Mouse (Mus musculus) intestine, postnatal 0 days (tissue): Measurements from ENCODE around the gene Lpin2. TPM values are rescaled to one million over a fixed set of nuclear protein-coding genes. Genes with fewer than 3 reads are reported as not detected.

ENCODE experiments used
- ATAC-seq: fragments of 200-750 bp; cut with Nextera tagmentation; 2 replicates; pipeline ENCODE4 v1.8.0; 2017; ENCODE audit warnings: mild to moderate bottlenecking, moderate TSS enrichment, moderate library complexity
- H3K27ac ChIP-seq: fragments of 300-500 bp; sonication (generic); 2 replicates; pipeline ENCODE4 v1.5.1; 2014; ENCODE audit warnings: mild to moderate bottlenecking, low read depth, low read length, moderate library complexity
- H3K27me3 ChIP-seq: fragments of 300-500 bp; sonication (generic); replicated peaks from 2 replicates; pipeline ENCODE4 v1.6.1; 2014; ENCODE audit warnings: low read length, mixed read lengths; ENCODE audit not compliant: control insufficient read depth, insufficient read depth
- H3K36me3 ChIP-seq: fragments of 300-500 bp; sonication (generic); 2 replicates; pipeline ENCODE4 v1.6.1; 2014; ENCODE audit warnings: mild to moderate bottlenecking, moderate library complexity; ENCODE audit not compliant: control insufficient read depth, insufficient read depth
- H3K4me1 ChIP-seq: fragments of 300-500 bp; sonication (generic); replicated peaks from 2 replicates; pipeline ENCODE4 v1.6.1; 2014; ENCODE audit warnings: antibody characterized with exemption, low read length, mixed read lengths; ENCODE audit not compliant: control insufficient read depth, insufficient read depth
- H3K4me2 ChIP-seq: fragments of 300-500 bp; sonication (generic); replicated peaks from 2 replicates; pipeline ENCODE4 v1.6.1; 2014; ENCODE audit warnings: low read depth, mild to moderate bottlenecking, moderate library complexity
- H3K4me3 ChIP-seq: fragments of 300-500 bp; sonication (generic); 2 replicates; pipeline ENCODE4 v1.5.1; 2014; ENCODE audit warnings: low read depth, low read length
- H3K9ac ChIP-seq: fragments of 300-500 bp; sonication (generic); 2 replicates; pipeline ENCODE4 v1.6.1; 2014; ENCODE audit warnings: mild to moderate bottlenecking, low read depth, low read length
- H3K9me3 ChIP-seq: fragments of 300-500 bp; sonication (generic); 2 replicates; pipeline ENCODE4 v1.6.1; 2016; ENCODE audit warnings: mixed run types; ENCODE audit not compliant: control insufficient read depth
- CTCF ChIP-seq: sonication (generic); IDR thresholded peaks from 2 replicates; pipeline ENCODE4 v1.5.1; 2016; ENCODE audit warnings: low read depth, mild to moderate bottlenecking, control low read depth, antibody characterized with exemption, moderate library complexity
- WGBS: fragments of 180-500 bp; shearing (Covaris S2); extraction: QIAGEN DNeasy Blood & Tissue Kit; methylation state at CpG from one replicate; pipeline ENCODE4 v1.1.7; 2014; 5-methylcytosine and 5-hydroxymethylcytosine counted together
- polyA plus RNA-seq: library from polyadenylated mRNA; unstranded; fragments of >200 nt; fragmentation: Nextera tagmentation; extraction: Ambion mirVana; gene quantifications from 2 replicates; pipeline ENCODE4 v1.2.1, GENCODE M21; 2015

Gene Lpin2
- polyA plus RNA-seq, 1 experiment from 2014 or later: 22.2 TPM

DNA sequence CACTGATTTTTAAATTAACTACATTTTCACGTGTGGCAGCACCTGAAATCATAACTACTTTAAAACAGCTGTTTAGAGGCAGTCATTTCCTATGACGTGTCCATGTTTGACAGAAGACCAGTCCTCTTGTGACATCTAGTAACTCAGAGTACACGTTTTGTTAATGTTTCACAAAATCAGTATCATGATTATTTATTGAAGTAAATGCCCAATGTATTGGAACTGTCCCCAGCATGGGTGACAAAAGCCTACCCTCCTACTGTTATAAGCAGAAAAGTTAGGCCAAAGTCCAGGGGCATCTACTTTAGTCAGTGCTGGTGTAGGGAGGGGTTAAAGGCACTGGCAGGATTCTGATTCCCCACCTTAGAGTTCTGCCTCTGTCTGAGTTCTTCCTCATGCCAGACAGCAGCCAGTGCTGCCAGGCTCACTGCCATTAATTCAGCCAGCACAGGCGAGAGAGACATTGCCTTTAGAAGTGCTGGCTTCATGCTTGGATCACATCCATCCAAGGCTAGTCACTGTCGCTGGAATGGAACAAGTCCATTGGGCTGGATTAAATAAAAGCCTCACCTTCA lies 34.8 kb downstream of the Lpin2 start:
- no peak overlapping the region for H3K27ac ChIP-seq
- H3K27me3 ChIP-seq: no peaks in the 10 kb centered on the region
- ATAC-seq: no peak
- TF ChIP-seq CTCF: no peak
- 62% methylated on average over 5 of the region's 5 CpGs for WGBS
- no peak overlapping the region for H3K4me3 ChIP-seq
- H3K9me3 ChIP-seq: 0 out of 2 replicates have a peak, but pooled peaks cover 3% of the 10 kb centered on the region
- no peaks in the 10 kb centered on the region for H3K4me1 ChIP-seq
- no peak overlapping the region for H3K9ac ChIP-seq
- H3K4me2 ChIP-seq: no peak overlapping the region
- H3K36me3 ChIP-seq: peaks cover 29% of the 10 kb centered on the region

DNA sequence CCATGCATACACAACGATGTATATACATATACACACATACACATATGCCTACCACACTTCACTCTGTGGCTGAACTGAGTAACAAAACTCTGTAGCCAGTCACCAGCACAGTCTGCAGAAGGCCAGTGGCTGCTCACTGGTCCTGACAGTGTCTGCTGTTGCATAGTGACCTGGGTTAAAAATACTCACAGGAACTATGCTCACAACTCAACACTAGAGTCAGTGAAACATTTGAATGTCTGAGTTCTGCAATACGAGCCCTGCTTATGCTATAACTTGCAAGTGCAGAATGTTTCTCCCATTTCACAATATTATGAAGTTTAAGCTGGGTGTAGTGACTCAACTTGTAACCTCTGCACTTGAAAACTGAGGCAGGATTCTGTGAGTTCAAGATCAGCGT lies 39.0 kb downstream of the Lpin2 start:
- no peak overlapping the region for H3K9ac ChIP-seq
- no peak for TF ChIP-seq CTCF
- H3K9me3 ChIP-seq: 0 out of 2 replicates have a peak, but pooled peaks cover 3% of the 10 kb centered on the region
- no peak overlapping the region for H3K27ac ChIP-seq
- no peaks in the 10 kb centered on the region for H3K4me1 ChIP-seq
- H3K4me2 ChIP-seq: no peak overlapping the region
- H3K36me3 ChIP-seq: peaks cover 45% of the 10 kb centered on the region
- no peaks in the 10 kb centered on the region for H3K27me3 ChIP-seq
- no peak for ATAC-seq
- H3K4me3 ChIP-seq: no peak overlapping the region
- 94% methylated on average over 3 of the region's 3 CpGs for WGBS

DNA sequence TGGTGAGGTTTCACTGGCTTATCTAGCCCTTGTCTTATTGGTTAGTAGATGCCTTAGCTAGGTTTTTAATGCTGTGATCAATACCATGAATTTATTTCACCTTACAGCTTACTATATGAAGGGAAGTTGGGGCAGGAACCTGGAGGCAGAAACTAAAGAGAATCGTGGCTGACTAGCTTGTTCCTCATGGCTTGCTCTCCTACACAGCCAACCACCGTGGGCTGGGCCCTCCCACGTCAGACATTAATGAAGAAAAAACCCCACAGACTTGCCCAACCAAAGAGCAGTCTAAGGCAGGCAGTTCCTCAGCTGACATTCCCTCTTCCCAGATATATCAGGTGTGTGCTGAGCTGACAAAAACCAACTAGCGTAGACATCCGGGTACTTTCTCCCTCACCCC lies 41.3 kb downstream of the Lpin2 start:
- 73% methylated on average over 5 of the region's 5 CpGs for WGBS
- Histone ChIP-seq H3K4me1 (no peaks in the 10 kb centered on the region), H3K27me3 (no peaks in the 10 kb centered on the region), H3K9ac (no peak overlapping the region), H3K27ac (no peak overlapping the region), H3K4me3 (no peak overlapping the region), H3K4me2 (no peak overlapping the region), H3K9me3 (no peaks in the 10 kb centered on the region), H3K36me3 (peaks cover 41% of the 10 kb centered on the region)
- no peak for TF ChIP-seq CTCF
- ATAC-seq: no peak

DNA sequence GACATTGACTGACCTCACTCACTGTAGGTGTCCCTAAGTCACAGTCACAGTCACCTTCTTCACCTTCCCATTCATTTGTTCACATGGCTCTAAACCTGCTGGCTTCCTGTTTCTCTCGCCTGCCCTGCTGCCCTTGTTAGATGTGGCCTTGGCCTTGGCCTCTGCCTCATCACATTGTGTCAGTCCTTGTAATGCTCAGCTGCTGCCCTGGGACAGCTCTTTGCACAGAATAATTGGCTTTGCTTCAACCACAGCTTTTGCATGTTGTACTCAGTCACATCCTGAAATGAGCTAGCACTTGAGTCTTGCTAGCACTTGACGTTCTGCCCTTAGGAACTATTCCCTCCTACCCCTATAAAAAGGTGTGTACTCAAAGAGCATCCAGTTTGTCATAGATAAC lies 42.2 kb downstream of the Lpin2 start:
- no peak for ATAC-seq
- H3K27ac ChIP-seq: no peak overlapping the region
- no peak overlapping the region for H3K4me2 ChIP-seq
- no peaks in the 10 kb centered on the region for H3K9me3 ChIP-seq
- peaks cover 33% of the 10 kb centered on the region for H3K36me3 ChIP-seq
- no peak overlapping the region for H3K4me3 ChIP-seq
- WGBS: 48% methylated on average over 2 of the region's 2 CpGs
- H3K4me1 ChIP-seq: no peaks in the 10 kb centered on the region
- H3K9ac ChIP-seq: no peak overlapping the region
- no peak for TF ChIP-seq CTCF
- no peaks in the 10 kb centered on the region for H3K27me3 ChIP-seq

DNA sequence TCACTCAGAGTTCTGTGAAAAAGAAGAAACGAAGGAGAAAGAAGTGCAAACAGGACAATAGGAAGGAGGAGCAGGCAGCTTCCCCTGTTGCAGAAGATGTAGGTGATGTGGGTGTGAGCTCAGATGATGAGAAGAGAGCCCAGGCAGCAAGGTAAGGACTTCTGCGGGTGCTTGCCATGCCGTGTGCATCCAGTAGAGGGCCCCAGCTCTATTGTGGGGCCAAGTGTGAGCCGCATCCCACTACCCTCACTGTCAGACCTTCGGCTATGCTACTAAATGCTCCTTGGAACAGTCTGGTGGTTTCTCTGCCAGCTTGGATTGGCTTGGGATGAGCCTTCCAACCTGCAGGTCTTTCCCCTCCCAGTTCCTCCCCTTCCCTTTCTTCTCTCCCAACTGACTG lies 42.7 kb downstream of the Lpin2 start:
- 47% methylated on average over 5 of the region's 5 CpGs for WGBS
- no peak for ATAC-seq
- no peak overlapping the region for H3K4me2 ChIP-seq
- H3K4me3 ChIP-seq: no peak overlapping the region
- H3K9ac ChIP-seq: no peak overlapping the region
- H3K27me3 ChIP-seq: no peaks in the 10 kb centered on the region
- TF ChIP-seq CTCF: peak; percentile 69
- H3K27ac ChIP-seq: no peak overlapping the region
- peaks cover 33% of the 10 kb centered on the region for H3K36me3 ChIP-seq
- H3K4me1 ChIP-seq: no peaks in the 10 kb centered on the region
- no peaks in the 10 kb centered on the region for H3K9me3 ChIP-seq

DNA sequence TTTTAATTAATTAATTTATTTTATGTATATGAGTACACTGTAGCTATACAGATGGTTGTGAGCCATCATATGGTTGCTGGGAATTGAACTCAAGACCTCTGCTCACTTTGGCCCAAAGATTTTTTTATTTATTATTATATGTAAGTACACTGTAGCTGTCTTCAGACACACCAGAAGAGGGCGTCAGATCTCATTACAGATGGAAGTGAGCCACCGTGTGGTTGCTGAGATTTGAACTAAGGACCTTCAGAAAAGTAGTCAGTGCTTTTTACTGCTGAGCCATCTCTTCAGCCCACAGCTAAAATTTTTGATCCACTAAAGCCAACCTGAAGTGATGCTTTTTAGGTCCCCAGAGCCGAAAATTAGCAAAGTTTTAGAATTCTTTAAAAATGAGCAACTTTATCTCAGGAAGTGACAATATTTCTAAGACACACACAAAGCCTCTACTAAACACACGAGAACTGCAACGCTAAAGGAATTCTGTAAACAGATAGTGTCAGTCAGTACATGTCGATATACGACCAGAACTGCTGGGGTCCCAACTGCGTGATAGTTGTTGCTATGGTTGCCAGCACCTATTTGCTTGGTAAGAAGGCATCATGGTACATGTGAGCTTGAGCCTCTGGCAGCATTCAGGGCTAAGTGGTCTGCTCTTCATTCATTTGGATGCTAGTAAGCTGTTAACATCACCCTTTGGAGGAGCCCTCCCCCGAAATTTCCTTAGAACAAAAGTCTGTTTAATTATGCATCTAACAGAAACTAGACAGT lies 45.0 kb downstream of the Lpin2 start:
- H3K4me3 ChIP-seq: no peak overlapping the region
- H3K4me1 ChIP-seq: no peaks in the 10 kb centered on the region
- H3K36me3 ChIP-seq: peaks cover 35% of the 10 kb centered on the region
- no peak overlapping the region for H3K9ac ChIP-seq
- no peak overlapping the region for H3K4me2 ChIP-seq
- ATAC-seq: no peak
- H3K27ac ChIP-seq: no peak overlapping the region
- 86% methylated on average over 9 of the region's 9 CpGs for WGBS
- no peaks in the 10 kb centered on the region for H3K27me3 ChIP-seq
- no peak; the same call in 1 of the 2 replicates for TF ChIP-seq CTCF
- H3K9me3 ChIP-seq: no peaks in the 10 kb centered on the region
